Mouse (Mus musculus) Muller cell, postnatal 12 days (primary cell): Measurements from ENCODE around the gene Zfp740.
"Not testable (repeated sequence)": the region's sequence is repeated elsewhere in the genome, so short reads cannot be mapped to it uniquely, and the experiment has no call there.

Source experiments
- DNase-seq: peaks from one replicate; pipeline ENCODE4 v3.0.0-alpha.2; 2015; ENCODE audit errors: inconsistent ontology term

Gene Zfp740

GRCm38 (mm10) chr15:102202971-102203834 is at the start of gene Zfp740:
Gene Zfp740, plus strand, starts transcription at chr15:102203249.
- DNase-seq: peak; percentile 99

GRCm38 (mm10) chr15:102155006-102155405 is 48.0 kb upstream of the Zfp740 start:
- not testable (repeated sequence) for DNase-seq

DNA sequence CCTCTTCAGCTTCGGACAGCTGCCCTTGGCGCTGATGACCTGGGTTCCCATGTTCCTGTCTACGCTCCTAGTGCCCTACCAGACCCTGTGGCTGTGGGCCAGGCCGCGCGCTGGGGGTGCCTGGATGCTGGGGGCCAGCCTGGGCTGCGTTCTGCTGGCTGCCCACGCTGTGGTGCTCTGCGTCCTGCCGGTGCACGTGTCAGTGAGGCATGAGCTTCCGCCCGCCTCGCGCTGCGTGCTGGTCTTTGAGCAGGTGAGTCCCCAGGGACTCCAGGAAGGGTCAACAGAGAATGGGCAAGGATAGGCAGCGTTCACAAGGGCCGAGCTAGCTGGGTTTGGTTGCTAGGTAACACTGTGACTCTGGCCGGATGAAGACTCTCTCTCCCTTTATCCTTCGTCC is 46.2 kb upstream of the Zfp740 start:
- no peak for DNase-seq

- DNase-seq: no peak
Measured at GRCm38 (mm10) chr15:102160415-102161060, 42.5 kb upstream of the Zfp740 start.

DNA sequence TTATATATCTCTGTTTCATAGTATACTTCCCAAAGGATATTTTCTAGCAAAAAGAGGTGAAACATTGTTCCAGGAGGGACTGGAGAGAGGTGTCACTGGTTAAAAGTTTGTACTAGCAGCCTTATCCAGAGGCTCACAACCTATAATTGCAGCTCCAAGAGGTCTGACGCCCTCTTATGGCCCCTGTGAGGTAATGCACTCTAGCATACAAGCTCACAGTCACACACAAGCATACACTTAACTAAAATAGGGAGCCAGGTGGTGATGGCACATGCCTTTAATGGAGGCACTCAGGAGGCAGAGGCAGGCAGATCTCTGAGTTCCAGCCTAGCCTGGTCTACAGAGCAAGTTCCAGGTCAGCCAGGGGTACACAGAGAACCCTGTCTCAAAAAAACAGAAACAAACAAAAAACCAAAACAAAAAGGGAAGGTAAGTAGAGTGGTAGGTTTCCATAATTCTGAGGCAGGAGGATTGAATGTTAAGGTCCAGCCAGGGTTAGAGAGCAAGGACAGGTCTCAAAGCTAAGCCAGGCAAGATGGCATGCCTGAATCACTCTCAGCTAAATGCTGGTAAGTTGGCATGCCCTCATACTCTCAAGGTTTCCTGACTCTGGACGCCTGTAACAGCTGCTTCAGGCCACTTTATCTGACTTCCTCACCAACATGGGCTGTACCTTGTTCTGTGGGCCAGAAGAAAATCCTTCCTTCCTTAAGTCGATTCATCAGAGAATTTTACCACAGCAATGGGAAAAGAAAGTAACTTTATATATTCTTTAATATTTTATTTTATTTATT is 39.0 kb upstream of the Zfp740 start:
- no peak for DNase-seq

DNA sequence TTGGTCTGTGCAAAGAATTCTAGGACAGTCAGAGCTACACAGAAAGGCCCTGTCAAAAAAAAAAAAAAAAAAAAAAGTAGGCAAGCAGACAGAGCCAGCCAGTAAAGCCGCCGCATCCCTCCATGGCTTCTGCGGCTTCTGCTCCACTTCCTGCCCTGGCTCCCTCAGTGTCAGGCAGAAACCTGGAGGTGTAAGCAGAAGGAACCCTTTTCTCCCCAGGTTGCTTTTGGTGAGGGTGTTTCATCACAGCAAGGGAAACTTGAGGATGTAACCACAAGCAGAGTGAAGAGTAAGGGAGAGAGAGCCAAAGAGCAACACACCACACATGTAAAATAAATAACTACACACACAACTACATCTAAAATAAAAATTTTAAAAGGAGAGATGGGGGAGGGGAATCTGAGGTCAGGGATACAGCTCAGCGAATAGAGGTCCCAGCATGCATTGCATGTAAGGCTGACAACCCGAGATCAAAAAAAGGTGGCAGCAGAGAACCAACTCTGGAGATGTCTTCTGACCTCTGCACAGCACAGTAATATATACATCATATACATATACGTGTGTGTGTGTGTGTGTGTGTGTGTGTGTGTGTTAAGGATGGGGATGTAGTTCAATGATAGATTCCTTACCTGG is 37.5 kb upstream of the Zfp740 start:
- DNase-seq: no peak

- DNase-seq: peak; percentile 72
Measured at GRCm38 (mm10) chr15:102167620-102168021, 35.4 kb upstream of the Zfp740 start.

- DNase-seq: no peak
Measured at GRCm38 (mm10) chr15:102169064-102169463, 34.0 kb upstream of the Zfp740 start.

- DNase-seq: no peak
Measured at GRCm38 (mm10) chr15:102173581-102173980, 29.5 kb upstream of the Zfp740 start.

DNA sequence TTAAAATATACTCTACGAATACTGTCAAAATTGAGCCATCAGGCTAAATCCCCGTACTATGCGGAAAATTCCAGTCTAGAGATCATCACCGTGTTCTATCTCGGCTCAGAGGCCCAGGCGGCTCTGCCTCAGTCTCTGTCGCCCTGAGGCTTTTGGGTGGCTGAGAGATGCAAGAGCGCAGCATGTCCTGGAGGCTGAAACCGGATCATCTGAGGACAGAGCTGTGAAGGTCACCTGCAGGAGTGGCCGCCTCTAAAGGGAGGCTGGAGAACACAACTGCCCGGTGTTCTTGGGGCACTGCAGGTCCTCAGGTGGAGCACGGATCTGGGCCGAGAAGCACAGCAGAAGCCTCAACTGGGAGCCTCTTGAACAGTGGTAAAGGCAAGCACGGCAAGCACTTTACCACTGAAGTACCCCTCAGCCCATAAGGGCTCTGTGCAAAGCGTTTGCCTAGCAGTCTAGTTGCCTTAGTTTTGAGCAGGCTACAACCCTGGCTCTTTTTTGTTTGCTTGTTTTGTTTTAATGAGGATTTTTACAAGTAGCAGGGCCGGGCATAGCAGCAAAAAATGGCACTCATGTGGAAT is 27.2 kb upstream of the Zfp740 start:
- no peak for DNase-seq

DNA sequence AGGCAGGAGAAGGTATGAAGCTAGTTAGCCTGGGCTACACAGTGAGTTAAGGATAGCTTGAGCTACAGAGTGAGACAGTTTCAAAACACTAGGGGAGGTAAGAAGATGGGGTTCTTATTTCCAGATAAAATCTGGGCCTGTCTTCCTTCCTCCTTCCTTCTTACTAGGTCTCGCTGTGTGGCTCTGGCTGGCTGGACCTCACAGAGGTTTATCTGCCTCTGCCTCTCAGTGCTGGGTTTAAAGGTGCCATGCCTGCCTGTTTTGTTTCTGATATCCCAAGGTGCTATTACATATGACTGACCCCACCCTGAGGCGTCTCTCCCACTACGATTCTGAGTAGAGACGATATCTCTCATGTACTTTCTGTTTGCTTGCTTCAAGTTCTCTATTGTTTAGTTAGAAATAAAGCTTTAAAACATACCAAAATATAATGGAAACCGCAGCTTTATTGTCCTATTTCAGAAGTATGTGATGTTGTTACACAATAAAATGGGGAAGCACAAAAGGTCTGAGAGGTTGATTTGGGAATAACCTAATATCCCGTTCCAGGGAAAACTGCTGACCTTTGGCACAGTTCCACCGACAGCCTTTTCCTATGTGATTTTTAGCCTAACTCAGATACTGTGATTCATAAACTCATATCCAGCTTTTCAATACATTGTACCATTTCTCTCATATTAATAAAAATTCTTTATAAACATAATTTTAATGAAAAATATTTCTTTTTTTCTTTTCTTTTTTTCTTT is 26.3 kb upstream of the Zfp740 start:
- DNase-seq: no peak

GRCm38 (mm10) chr15:102177417-102177816 is 25.6 kb upstream of the Zfp740 start:
- no peak for DNase-seq

DNA sequence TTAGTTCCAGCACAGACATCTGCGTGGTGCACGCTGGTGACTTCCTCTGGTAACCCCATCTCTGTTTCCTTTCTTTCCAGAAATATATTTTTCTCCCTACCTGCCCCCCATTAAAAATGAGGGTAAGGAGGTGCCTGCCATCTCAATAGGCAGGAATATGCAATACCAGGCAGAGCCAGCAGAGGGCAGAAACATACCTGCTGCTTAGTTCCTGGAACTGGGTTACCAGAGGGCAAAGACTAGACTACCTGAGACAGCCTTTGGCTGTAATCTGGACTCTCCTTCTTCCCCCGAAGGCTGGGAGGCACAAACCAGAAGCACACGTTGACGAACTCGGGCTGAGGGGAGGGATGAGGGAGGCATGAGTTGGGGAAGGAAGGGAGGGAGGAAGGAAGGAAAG is 24.8 kb upstream of the Zfp740 start:
- peak; percentile 26 for DNase-seq

DNA sequence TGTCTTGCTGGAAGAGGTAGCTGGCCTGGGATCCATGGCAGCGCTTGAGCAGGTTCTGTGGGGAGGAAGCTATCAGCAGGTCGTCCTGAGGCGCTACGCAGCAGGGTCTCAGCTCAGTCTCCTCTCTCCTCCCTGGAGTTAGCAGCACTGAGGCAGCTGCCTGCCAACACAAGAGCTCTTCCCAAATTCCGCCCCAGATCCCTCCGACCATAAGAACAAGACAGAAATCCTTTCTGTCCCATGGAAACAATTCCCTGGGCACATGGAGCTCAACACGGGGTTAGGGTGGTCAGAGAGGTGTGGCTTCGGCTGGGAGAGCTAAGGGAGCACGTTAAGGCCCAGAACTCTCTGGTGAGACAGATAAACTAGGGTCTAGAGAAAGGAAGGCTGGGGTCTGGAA is 23.9 kb upstream of the Zfp740 start:
- DNase-seq: no peak

GRCm38 (mm10) chr15:102179924-102180323 is 23.1 kb upstream of the Zfp740 start:
- no peak for DNase-seq

- DNase-seq: no peak
Measured at GRCm38 (mm10) chr15:102183076-102183475, 20.0 kb upstream of the Zfp740 start.

DNA sequence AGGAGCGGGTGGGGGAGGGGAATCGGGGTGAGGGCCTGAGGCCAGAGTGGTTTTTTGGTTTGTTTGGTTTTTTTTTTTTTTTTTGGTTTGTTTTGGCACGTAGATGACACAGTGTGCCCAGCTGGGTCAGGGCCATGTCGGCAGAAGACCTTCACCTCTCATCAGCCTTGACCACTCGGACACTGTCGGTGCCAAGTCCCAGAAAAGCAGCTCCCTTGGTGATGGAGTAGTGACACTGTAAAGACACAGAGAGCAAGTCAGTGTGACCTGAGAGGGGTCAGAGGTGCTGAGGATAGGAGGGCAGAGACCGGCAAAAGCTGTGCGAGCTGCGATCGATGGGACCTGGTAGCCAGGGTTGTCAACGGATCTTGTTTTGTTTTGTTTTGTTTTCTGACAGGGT is 16.8 kb upstream of the Zfp740 start:
- DNase-seq: no peak

DNA sequence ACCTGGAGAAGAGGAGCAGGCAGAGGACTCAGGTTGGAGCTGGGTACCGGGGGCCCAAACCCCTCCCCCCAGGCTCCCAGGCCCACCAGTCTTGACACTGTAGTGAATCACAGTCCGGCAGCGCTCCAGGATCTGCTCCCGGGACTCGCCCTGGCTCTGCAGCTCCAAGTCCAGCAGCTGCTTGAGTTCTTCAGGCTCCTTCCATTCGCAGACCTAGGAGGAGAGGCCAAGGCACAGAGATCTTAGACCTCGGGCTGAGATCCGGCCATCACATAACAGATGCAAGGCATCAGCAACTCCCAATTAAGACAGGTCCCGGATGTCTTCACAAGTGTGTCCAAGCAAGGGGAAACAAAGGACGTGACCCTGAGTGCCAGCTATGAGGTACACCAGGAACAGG is 15.0 kb upstream of the Zfp740 start:
- DNase-seq: no peak

GRCm38 (mm10) chr15:102188883-102189282 is 14.2 kb upstream of the Zfp740 start:
- DNase-seq: no peak

DNA sequence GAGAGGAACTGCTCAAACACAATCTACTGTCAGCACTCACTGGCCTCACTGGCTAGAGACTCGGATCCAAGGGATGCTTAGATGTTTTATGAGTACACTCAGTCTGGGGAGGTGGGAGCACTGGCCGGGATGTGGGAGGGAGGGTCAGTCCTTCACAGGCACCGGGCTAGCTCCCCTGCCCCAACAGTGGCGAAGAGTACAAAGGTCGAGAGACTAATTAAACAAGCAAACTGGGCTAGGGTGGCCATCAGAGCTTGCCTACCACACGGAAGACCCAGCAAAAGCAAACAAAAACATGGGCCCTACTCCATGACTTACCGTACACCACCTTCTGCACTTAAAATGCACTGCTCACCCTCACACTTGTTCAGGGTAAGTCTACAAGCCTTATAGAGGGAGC is 11.3 kb upstream of the Zfp740 start:
- DNase-seq: no peak
